Mouse (Mus musculus): ENCODE data around the gene Zbp1. TPM values are rescaled to one million over a fixed set of nuclear protein-coding genes. Genes with fewer than 3 reads are reported as not detected.
A peak's percentile ranks its signal among the peaks of the same experiment; 100 is the strongest.

The Zbp1 gene
- polyA plus RNA-seq, 1 experiment = 2.8 TPM

GRCm38 (mm10) chr2:173248822-173249221 is 30.1 kb upstream of the Zbp1 start:
- TF ChIP-seq GATA1 (IDR thresholded peaks at IDR 0.05; ENCODE audit: borderline replicate concordance, low read length) (no peak), FLI1 (IDR thresholded peaks at IDR 0.05; ENCODE audit: low read length) (no peak)
- Histone ChIP-seq H3K27me3 (replicated peaks) (peaks cover 75% of the 10 kb centered on the region), H3K9me3 (no peaks in the 10 kb centered on the region), H3K4me1 (peaks cover 19% of the 10 kb centered on the region), H3K36me3 (replicated peaks; ENCODE audit: low read length) (no peaks in the 10 kb centered on the region), H3K4me3 (replicated peaks) (peak overlapping the region; percentile 50)

- peaks cover 75% of the 10 kb centered on the region for H3K27me3 ChIP-seq (replicated peaks)
- H3K36me3 ChIP-seq (replicated peaks; ENCODE audit: low read length) = no peaks in the 10 kb centered on the region
- H3K4me1 ChIP-seq = peaks cover 19% of the 10 kb centered on the region
- TF ChIP-seq GATA1 (IDR thresholded peaks at IDR 0.05; ENCODE audit: borderline replicate concordance, low read length) = no peak
- no peak for TF ChIP-seq FLI1 (IDR thresholded peaks at IDR 0.05; ENCODE audit: low read length)
- no peaks in the 10 kb centered on the region for H3K9me3 ChIP-seq
- H3K4me3 ChIP-seq (replicated peaks) = no peak overlapping the region
Measured at GRCm38 (mm10) chr2:173247911-173248310, 29.2 kb upstream of the Zbp1 start.

- Histone ChIP-seq H3K27me3 (replicated peaks) (peaks cover 71% of the 10 kb centered on the region), H3K36me3 (replicated peaks; ENCODE audit: low read length) (no peaks in the 10 kb centered on the region), H3K9me3 (no peaks in the 10 kb centered on the region), H3K4me3 (replicated peaks) (no peak overlapping the region), H3K4me1 (peaks cover 19% of the 10 kb centered on the region)
- TF ChIP-seq FLI1 (IDR thresholded peaks at IDR 0.05; ENCODE audit: low read length) = no peak
- TF ChIP-seq GATA1 (IDR thresholded peaks at IDR 0.05; ENCODE audit: borderline replicate concordance, low read length) = no peak
Measured at GRCm38 (mm10) chr2:173247197-173247596, 28.5 kb upstream of the Zbp1 start.

- H3K4me1 ChIP-seq = peaks cover 19% of the 10 kb centered on the region
- H3K36me3 ChIP-seq (replicated peaks; ENCODE audit: low read length) = no peaks in the 10 kb centered on the region
- TF ChIP-seq GATA1 (IDR thresholded peaks at IDR 0.05; ENCODE audit: borderline replicate concordance, low read length) (no peak), FLI1 (IDR thresholded peaks at IDR 0.05; ENCODE audit: low read length) (no peak)
- no peaks in the 10 kb centered on the region for H3K9me3 ChIP-seq
- peaks cover 69% of the 10 kb centered on the region for H3K27me3 ChIP-seq (replicated peaks)
- H3K4me3 ChIP-seq (replicated peaks) = no peak overlapping the region
Measured at GRCm38 (mm10) chr2:173246688-173247087, 28.0 kb upstream of the Zbp1 start.

GRCm38 (mm10) chr2:173245258-173245657 is 26.5 kb upstream of the Zbp1 start:
- Histone ChIP-seq H3K4me3 (replicated peaks) (no peak overlapping the region), H3K27me3 (replicated peaks) (peaks cover 61% of the 10 kb centered on the region), H3K36me3 (replicated peaks; ENCODE audit: low read length) (no peaks in the 10 kb centered on the region), H3K9me3 (no peaks in the 10 kb centered on the region), H3K4me1 (peaks cover 7% of the 10 kb centered on the region)
- no peak for TF ChIP-seq GATA1 (IDR thresholded peaks at IDR 0.05; ENCODE audit: borderline replicate concordance, low read length)
- TF ChIP-seq FLI1 (IDR thresholded peaks at IDR 0.05; ENCODE audit: low read length) = no peak

- Histone ChIP-seq H3K36me3 (replicated peaks; ENCODE audit: low read length) (no peaks in the 10 kb centered on the region), H3K4me3 (replicated peaks) (no peak overlapping the region), H3K9me3 (no peaks in the 10 kb centered on the region), H3K27me3 (replicated peaks) (peaks cover 54% of the 10 kb centered on the region), H3K4me1 (no peaks in the 10 kb centered on the region; the same call in 1 of the 2 replicates)
- TF ChIP-seq GATA1 (IDR thresholded peaks at IDR 0.05; ENCODE audit: borderline replicate concordance, low read length) = no peak
- TF ChIP-seq FLI1 (IDR thresholded peaks at IDR 0.05; ENCODE audit: low read length) = no peak
Measured at GRCm38 (mm10) chr2:173244108-173244507, 25.4 kb upstream of the Zbp1 start.

GRCm38 (mm10) chr2:173243616-173244015 is 24.9 kb upstream of the Zbp1 start:
- Histone ChIP-seq H3K27me3 (replicated peaks) (peaks cover 49% of the 10 kb centered on the region), H3K9me3 (no peaks in the 10 kb centered on the region), H3K4me1 (no peaks in the 10 kb centered on the region), H3K4me3 (replicated peaks) (no peak overlapping the region), H3K36me3 (replicated peaks; ENCODE audit: low read length) (no peaks in the 10 kb centered on the region)
- TF ChIP-seq GATA1 (IDR thresholded peaks at IDR 0.05; ENCODE audit: borderline replicate concordance, low read length) (no peak), FLI1 (IDR thresholded peaks at IDR 0.05; ENCODE audit: low read length) (no peak)

GRCm38 (mm10) chr2:173242874-173243273 is 24.2 kb upstream of the Zbp1 start:
- Histone ChIP-seq H3K36me3 (replicated peaks; ENCODE audit: low read length) (no peaks in the 10 kb centered on the region), H3K9me3 (no peaks in the 10 kb centered on the region), H3K4me1 (no peaks in the 10 kb centered on the region; the same call in 1 of the 2 replicates), H3K4me3 (replicated peaks) (no peak overlapping the region), H3K27me3 (replicated peaks) (peaks cover 50% of the 10 kb centered on the region)
- TF ChIP-seq FLI1 (IDR thresholded peaks at IDR 0.05; ENCODE audit: low read length) (no peak), GATA1 (IDR thresholded peaks at IDR 0.05; ENCODE audit: borderline replicate concordance, low read length) (no peak)

GRCm38 (mm10) chr2:173240738-173241137 is 22.0 kb upstream of the Zbp1 start:
- TF ChIP-seq FLI1 (IDR thresholded peaks at IDR 0.05; ENCODE audit: low read length) = no peak
- TF ChIP-seq GATA1 (IDR thresholded peaks at IDR 0.05; ENCODE audit: borderline replicate concordance, low read length) = no peak
- H3K27me3 ChIP-seq (replicated peaks) = peaks cover 49% of the 10 kb centered on the region
- no peak overlapping the region for H3K4me3 ChIP-seq (replicated peaks)
- no peaks in the 10 kb centered on the region for H3K9me3 ChIP-seq
- no peaks in the 10 kb centered on the region for H3K36me3 ChIP-seq (replicated peaks; ENCODE audit: low read length)
- peaks cover 14% of the 10 kb centered on the region; the same call in 1 of the 2 replicates for H3K4me1 ChIP-seq

GRCm38 (mm10) chr2:173238522-173238921 is 19.8 kb upstream of the Zbp1 start:
- TF ChIP-seq FLI1 (IDR thresholded peaks at IDR 0.05; ENCODE audit: low read length) = no peak
- no peak for TF ChIP-seq GATA1 (IDR thresholded peaks at IDR 0.05; ENCODE audit: borderline replicate concordance, low read length)
- Histone ChIP-seq H3K36me3 (replicated peaks; ENCODE audit: low read length) (no peaks in the 10 kb centered on the region), H3K27me3 (replicated peaks) (peaks cover 53% of the 10 kb centered on the region), H3K9me3 (no peaks in the 10 kb centered on the region), H3K4me3 (replicated peaks) (no peak overlapping the region), H3K4me1 (peaks cover 21% of the 10 kb centered on the region; the same call in 1 of the 2 replicates)
